Mouse (Mus musculus) heart, embryonic 13.5 days (tissue): ENCODE measurements around the gene Epas1. TPM values are rescaled to one million over a fixed set of nuclear protein-coding genes. Genes with fewer than 3 reads are reported as not detected.

Experiments used
- ATAC-seq: fragments of 200-750 bp; cut with Nextera tagmentation; 2 replicates; pipeline ENCODE4 v1.8.0; 2017; ENCODE audit warnings: moderate TSS enrichment; ENCODE audit not compliant: insufficient number of reproducible peaks, low FRiP score, low TSS enrichment; ENCODE audit errors: extremely low read depth
- H3K27ac ChIP-seq: fragments of 300-500 bp; sonication (generic); replicated peaks from 2 replicates; pipeline ENCODE4 v1.5.1; 2015; ENCODE audit warnings: moderate library complexity, mild to moderate bottlenecking, inconsistent platforms
- H3K27me3 ChIP-seq: fragments of 300-500 bp; sonication (generic); replicated peaks from 2 replicates; pipeline ENCODE4 v1.6.1; 2015; ENCODE audit warnings: mild to moderate bottlenecking, inconsistent platforms
- H3K36me3 ChIP-seq: fragments of 300-500 bp; sonication (generic); 2 replicates; pipeline ENCODE4 v1.6.1; 2015; ENCODE audit warnings: mild to moderate bottlenecking, inconsistent platforms
- H3K4me1 ChIP-seq: fragments of 300-500 bp; sonication (generic); 2 replicates; pipeline ENCODE4 v1.6.1; 2015; ENCODE audit warnings: inconsistent platforms
- H3K4me2 ChIP-seq: fragments of 300-500 bp; sonication (generic); 2 replicates; pipeline ENCODE4 v1.6.1; 2015; ENCODE audit warnings: inconsistent platforms, mild to moderate bottlenecking, moderate library complexity
- H3K4me3 ChIP-seq: fragments of 300-500 bp; sonication (generic); 2 replicates; pipeline ENCODE4 v1.5.1; 2015; ENCODE audit warnings: moderate library complexity, mild to moderate bottlenecking, inconsistent platforms
- H3K9ac ChIP-seq: fragments of 300-500 bp; sonication (generic); 2 replicates; pipeline ENCODE4 v1.6.1; 2015; ENCODE audit warnings: inconsistent platforms, mild to moderate bottlenecking, moderate library complexity
- H3K9me3 ChIP-seq: fragments of 300-500 bp; sonication (generic); 2 replicates; pipeline ENCODE4 v1.6.1; 2016; ENCODE audit warnings: inconsistent platforms
- WGBS: fragments of 180-500 bp; shearing (Covaris S2); methylation state at CpG from one replicate; pipeline ENCODE4 v1.1.7; 2015; ENCODE audit warnings: mixed read lengths; 5-methylcytosine and 5-hydroxymethylcytosine counted together
- polyA plus RNA-seq: library from polyadenylated mRNA; unstranded; fragments of >200 nt; fragmentation: Nextera tagmentation; extraction: Ambion mirVana; gene quantifications from 2 replicates; pipeline ENCODE4 v1.2.1, GENCODE M21; 2015

Gene Epas1
- polyA plus RNA-seq, 1 experiment from 2014 or later: 5.6 TPM

DNA sequence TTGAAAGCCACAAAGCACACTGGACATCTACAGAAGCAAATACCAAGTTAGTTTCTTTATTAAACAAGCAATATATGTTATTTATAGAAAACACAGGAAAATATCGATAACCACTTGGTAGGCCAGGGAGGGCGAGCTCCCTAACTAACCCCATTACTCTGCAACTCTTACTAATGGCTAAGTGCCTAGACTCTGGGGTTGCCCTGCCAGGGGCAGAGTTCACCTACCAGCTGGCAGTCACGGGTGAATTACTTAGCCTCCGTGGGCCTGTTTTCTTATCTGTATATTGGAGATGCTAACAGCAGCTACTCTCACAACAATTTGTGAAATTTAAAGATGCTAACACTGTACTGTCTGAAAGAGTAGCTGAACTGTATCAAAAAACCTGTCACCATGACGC is 42.3 kb downstream of the Epas1 start:
- Histone ChIP-seq H3K36me3 (peaks cover 3% of the 10 kb centered on the region; the same call in 1 of the 2 replicates), H3K4me3 (no peak overlapping the region), H3K27ac (no peak overlapping the region), H3K4me1 (peaks cover 24% of the 10 kb centered on the region), H3K9ac (no peak overlapping the region), H3K4me2 (no peak overlapping the region), H3K9me3 (no peaks in the 10 kb centered on the region), H3K27me3 (no peaks in the 10 kb centered on the region)
- no peak for ATAC-seq
- WGBS: 77% methylated on average over 5 of the region's 5 CpGs

DNA sequence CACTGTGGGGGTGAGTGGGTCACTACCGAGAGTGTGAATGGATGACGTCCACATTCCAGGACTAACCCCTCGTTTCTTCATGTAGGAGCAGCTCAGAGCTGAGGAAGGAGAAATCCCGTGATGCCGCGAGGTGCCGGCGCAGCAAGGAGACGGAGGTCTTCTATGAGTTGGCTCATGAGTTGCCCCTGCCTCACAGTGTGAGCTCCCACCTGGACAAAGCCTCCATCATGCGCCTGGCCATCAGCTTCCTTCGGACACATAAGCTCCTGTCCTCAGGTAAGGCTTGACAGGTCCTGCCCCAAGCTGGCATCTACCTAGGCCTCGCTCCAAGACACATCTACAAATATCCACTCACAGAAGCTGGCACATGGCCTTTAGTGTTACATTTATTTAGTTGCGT is 43.5 kb downstream of the Epas1 start:
- peaks cover 3% of the 10 kb centered on the region; the same call in 1 of the 2 replicates for H3K36me3 ChIP-seq
- H3K4me2 ChIP-seq: no peak overlapping the region
- ATAC-seq: no peak
- H3K4me1 ChIP-seq: peaks cover 36% of the 10 kb centered on the region
- no peak overlapping the region for H3K4me3 ChIP-seq
- H3K27ac ChIP-seq: no peak overlapping the region
- H3K9ac ChIP-seq: no peak overlapping the region
- 88% methylated on average over 13 of the region's 13 CpGs for WGBS
- H3K9me3 ChIP-seq: no peaks in the 10 kb centered on the region
- H3K27me3 ChIP-seq: no peaks in the 10 kb centered on the region

DNA sequence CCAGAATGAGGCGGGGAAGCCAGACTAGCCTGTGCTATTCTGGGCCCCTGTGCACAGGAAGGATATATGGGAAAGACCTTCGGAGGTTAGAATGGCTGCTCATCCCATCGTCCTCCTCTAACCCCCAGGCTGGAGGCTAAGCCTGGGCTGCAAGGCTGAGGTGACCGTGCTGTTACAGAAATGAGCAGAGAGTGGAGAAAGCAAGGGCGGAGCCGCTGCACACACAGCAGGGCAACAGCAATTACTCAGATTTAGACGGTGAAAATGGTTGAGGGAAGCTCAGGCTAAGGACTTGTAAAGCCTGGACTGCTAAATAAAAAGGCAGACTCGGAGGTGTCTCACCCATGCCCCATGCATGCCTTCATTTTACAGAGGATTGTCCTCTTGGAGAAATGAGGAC is 45.0 kb downstream of the Epas1 start:
- Histone ChIP-seq H3K4me2 (no peak overlapping the region), H3K4me1 (peaks cover 44% of the 10 kb centered on the region), H3K9ac (0 out of 2 replicates have a peak overlapping the region, but pooled peaks have one; percentile 11), H3K27me3 (no peaks in the 10 kb centered on the region), H3K36me3 (peaks cover 3% of the 10 kb centered on the region; the same call in 1 of the 2 replicates), H3K4me3 (no peak overlapping the region), H3K9me3 (no peaks in the 10 kb centered on the region), H3K27ac (peak overlapping the region; percentile 50)
- 37% methylated on average over 8 of the region's 8 CpGs for WGBS
- no peak for ATAC-seq

DNA sequence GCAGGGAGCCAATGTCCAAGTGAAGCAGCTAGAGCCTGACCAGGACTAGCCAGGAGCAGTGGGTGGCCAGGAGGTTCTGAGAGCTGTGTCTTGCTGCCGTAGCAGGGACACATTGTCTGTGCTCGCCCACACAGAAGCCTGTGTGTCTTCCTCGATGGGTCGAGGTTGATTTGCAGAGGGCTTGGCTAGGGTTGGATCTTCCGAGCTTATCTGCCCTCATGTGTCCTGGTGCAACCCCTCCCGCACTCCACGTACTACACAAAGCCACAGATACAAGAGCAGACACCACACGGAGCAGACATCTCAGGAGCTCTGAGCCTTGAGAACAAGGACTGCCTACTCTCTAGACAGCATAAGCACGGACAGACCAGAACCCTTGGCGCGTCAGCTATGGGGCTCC is 45.5 kb downstream of the Epas1 start:
- Histone ChIP-seq H3K9me3 (no peaks in the 10 kb centered on the region), H3K4me3 (no peak overlapping the region), H3K9ac (peak overlapping the region; percentile 14; the same call in 1 of the 2 replicates), H3K36me3 (peaks cover 3% of the 10 kb centered on the region; the same call in 1 of the 2 replicates), H3K27ac (peak overlapping the region; percentile 76), H3K27me3 (no peaks in the 10 kb centered on the region), H3K4me1 (peaks cover 44% of the 10 kb centered on the region), H3K4me2 (no peak overlapping the region)
- WGBS: 50% methylated on average over 11 of the region's 11 CpGs
- no peak for ATAC-seq

DNA sequence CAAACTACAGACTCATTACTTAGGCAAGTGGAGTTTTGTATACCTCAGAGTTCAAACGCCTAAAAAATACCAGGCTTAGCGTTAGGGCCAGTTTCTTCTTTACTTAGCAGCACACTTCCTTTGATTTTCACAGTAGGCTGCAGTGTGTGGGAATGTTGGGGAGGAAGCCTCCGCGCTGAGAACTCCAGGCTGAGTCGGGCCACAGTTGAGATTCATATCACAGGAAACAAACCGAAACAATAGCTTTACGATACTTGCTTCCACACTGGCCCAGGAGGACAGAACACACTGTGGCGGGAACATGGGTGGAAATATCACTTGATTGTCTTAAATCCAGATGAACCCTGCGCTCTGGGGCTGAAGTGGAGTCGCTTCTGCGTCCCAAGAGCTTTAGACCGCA is 47.0 kb downstream of the Epas1 start:
- no peak for ATAC-seq
- H3K4me2 ChIP-seq: no peak overlapping the region
- H3K4me3 ChIP-seq: no peak overlapping the region
- peaks cover 44% of the 10 kb centered on the region for H3K4me1 ChIP-seq
- 56% methylated on average over 12 of the region's 12 CpGs for WGBS
- H3K27me3 ChIP-seq: no peaks in the 10 kb centered on the region
- H3K9ac ChIP-seq: no peak overlapping the region
- H3K27ac ChIP-seq: peak overlapping the region; percentile 76
- H3K36me3 ChIP-seq: peaks cover 5% of the 10 kb centered on the region
- no peaks in the 10 kb centered on the region for H3K9me3 ChIP-seq

DNA sequence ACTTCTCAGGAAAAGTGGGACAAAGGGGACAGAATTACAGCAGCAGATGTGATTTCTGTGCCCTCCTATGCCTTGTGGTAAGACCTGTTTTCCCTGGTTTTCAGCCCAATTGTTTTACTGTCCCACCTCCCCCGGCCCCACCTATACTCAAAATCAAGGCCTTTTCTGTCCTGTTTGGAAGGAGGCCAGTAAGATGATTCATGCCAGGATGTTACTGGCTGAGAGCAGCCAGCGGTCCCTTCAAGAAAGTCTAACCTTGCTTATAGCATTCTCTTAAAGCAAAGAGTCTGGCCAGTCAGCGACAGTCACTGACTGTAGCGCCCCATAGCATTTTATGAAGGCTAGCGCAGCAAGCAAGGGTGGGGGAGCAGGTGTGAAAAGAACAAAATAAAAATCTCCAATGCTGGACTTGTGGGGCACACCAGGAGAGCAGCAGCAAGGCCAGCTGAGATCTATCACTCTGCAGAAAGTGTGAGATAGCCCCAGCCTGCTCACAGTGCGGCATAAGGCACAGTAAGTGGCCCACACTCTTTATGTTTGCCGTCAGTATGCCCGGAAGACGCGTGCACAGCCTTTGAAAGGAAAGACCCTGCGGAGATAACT is 47.8 kb downstream of the Epas1 start:
- WGBS: 53% methylated on average over 11 of the region's 11 CpGs
- peak overlapping the region; percentile 76 for H3K27ac ChIP-seq
- no peaks in the 10 kb centered on the region for H3K9me3 ChIP-seq
- no peak overlapping the region for H3K4me3 ChIP-seq
- ATAC-seq: no peak
- no peaks in the 10 kb centered on the region for H3K27me3 ChIP-seq
- H3K9ac ChIP-seq: peak overlapping the region; percentile 15; the same call in 1 of the 2 replicates
- peaks cover 13% of the 10 kb centered on the region for H3K36me3 ChIP-seq
- H3K4me2 ChIP-seq: peak overlapping the region; percentile 11; the same call in 1 of the 2 replicates
- peaks cover 44% of the 10 kb centered on the region for H3K4me1 ChIP-seq

DNA sequence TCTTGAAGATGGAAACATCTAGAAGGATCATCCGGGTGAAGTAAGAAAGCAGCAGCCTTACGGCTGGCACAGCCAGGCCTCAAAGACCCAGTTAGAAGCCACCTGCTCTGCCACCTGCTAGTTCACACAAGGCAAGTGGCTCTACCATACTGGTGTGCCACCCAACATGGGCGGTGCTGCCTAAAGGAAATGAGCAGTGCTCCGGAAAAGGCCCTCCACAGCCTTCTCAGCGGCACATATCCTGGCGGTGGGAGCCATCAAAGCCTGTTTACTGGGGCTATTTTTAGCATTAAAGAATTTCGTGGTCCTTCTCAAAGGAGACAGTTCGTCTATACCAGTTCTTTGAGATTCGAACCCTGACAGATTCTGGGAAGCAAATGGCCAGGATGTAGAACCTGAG is 48.4 kb downstream of the Epas1 start:
- peaks cover 19% of the 10 kb centered on the region for H3K36me3 ChIP-seq
- peak overlapping the region; percentile 11 for H3K4me2 ChIP-seq
- H3K9me3 ChIP-seq: no peaks in the 10 kb centered on the region
- peaks cover 44% of the 10 kb centered on the region for H3K4me1 ChIP-seq
- ATAC-seq: no peak
- H3K9ac ChIP-seq: peak overlapping the region; percentile 52; the same call in 1 of the 2 replicates
- H3K4me3 ChIP-seq: no peak overlapping the region
- 22% methylated on average over 9 of the region's 9 CpGs for WGBS
- peak overlapping the region; percentile 76 for H3K27ac ChIP-seq
- H3K27me3 ChIP-seq: no peaks in the 10 kb centered on the region

DNA sequence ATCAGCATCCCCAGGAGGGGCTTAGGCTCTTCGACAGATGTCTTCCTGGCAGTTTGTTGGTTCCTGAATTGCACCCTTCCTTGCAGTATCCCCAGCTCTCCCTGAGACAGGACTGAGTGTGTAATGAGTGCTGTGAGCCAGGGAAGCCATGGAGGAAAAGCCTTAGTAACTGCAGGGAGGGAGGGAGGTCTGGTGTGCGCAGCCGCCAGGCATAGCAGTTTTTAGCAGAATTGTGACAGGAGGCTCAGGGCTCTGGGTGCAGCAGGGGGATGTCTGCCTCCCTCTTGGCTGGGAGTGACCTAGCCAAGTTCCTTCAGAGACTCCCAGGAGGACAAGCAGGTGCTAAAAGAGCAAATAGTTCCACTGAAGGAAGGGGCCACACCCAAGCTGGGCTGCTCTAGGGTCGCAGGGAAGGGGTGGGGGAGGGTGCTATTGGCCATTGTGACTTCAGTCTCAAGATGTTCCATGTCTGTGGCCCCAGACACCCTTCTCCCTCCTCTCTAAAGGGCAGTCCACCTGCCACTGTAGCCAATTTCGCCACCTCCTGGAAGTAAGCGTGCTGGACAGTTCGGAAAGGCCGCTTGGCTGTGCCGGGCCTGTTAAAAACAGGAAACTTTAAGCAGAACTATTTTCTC is 49.0 kb downstream of the Epas1 start:
- no peaks in the 10 kb centered on the region for H3K9me3 ChIP-seq
- 48% methylated on average over 9 of the region's 9 CpGs for WGBS
- peaks cover 17% of the 10 kb centered on the region for H3K36me3 ChIP-seq
- H3K4me1 ChIP-seq: peaks cover 44% of the 10 kb centered on the region
- H3K9ac ChIP-seq: peak overlapping the region; percentile 52; the same call in 1 of the 2 replicates
- no peak for ATAC-seq
- H3K27ac ChIP-seq: peak overlapping the region; percentile 76
- H3K4me3 ChIP-seq: no peak overlapping the region
- peak overlapping the region; percentile 11; the same call in 1 of the 2 replicates for H3K4me2 ChIP-seq
- no peaks in the 10 kb centered on the region for H3K27me3 ChIP-seq

DNA sequence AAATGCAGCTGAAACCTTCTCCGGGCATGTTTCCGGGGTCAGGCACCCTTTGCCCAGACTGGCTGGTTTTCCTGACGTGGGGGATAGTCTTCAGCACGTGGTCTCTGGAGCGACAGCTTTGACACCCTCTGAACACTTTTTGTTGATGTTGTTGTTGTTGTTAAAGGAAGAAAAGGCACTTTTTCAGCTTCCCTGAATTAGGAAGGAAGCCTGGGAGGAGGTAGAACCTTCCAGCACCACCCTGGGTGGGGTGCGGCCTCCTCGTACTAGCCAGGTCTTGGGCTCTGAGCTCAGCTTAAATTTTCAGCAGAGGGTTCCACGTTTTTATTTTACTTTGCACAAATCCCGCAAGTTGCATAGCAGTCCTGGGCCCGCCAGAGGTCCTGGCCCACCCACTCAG is 49.6 kb downstream of the Epas1 start:
- WGBS: 76% methylated on average over 10 of the region's 10 CpGs

DNA sequence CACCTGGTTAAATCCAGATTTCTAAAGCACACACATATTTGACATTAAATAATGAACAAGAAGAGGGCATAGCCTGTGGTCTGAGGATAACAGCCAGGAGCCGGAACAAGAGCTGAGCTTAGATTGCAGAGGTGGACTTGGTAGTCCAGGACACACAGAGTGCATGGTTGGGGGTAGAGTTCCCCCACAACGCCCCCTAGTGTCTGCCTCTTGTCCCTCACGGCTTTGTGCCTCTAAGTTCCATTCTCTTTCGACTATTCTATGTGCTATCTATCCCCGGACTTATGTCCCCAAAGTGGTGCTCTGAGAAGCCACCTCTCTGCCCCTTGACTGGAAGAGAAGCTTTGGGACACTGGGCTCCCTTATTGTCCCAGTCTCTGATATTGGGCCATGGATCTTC is 50.2 kb downstream of the Epas1 start:
- H3K9ac ChIP-seq: no peak overlapping the region
- H3K9me3 ChIP-seq: no peaks in the 10 kb centered on the region
- peaks cover 36% of the 10 kb centered on the region for H3K4me1 ChIP-seq
- H3K36me3 ChIP-seq: peaks cover 16% of the 10 kb centered on the region
- H3K4me2 ChIP-seq: no peak overlapping the region
- no peak for ATAC-seq
- WGBS: 72% methylated on average over 5 of the region's 5 CpGs
- no peak overlapping the region for H3K4me3 ChIP-seq
- H3K27me3 ChIP-seq: no peaks in the 10 kb centered on the region
- H3K27ac ChIP-seq: no peak overlapping the region

More for the DNA sequence above, 49.6 kb downstream of the Epas1 start:
- Histone ChIP-seq H3K4me3 (no peak overlapping the region), H3K9me3 (no peaks in the 10 kb centered on the region), H3K9ac (no peak overlapping the region), H3K27ac (no peak overlapping the region), H3K4me2 (no peak overlapping the region), H3K27me3 (no peaks in the 10 kb centered on the region), H3K36me3 (peaks cover 16% of the 10 kb centered on the region), H3K4me1 (peaks cover 41% of the 10 kb centered on the region)
- no peak for ATAC-seq

DNA sequence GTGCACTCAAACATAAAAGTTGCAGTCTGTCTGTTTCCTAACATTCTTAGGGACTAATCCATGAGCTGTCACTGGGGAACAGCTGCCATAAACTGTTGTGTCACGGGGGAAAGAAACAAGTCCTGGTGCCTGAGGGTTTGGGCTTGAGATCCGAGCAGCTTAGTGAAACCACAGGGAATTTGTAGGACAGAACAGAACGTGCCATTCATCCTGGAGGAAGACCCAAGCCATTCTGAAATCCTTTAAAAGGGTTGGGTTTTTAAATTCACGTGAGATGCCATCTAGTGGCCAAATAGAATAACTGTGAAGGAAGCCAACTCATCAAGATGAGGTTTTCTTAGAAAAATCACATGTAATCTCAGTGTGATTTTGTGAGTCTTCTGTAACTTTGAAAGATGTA is 58.5 kb downstream of the Epas1 start:
- no peak overlapping the region for H3K4me3 ChIP-seq
- no peaks in the 10 kb centered on the region for H3K9me3 ChIP-seq
- peaks cover 5% of the 10 kb centered on the region for H3K27me3 ChIP-seq
- H3K36me3 ChIP-seq: peaks cover 4% of the 10 kb centered on the region; the same call in 1 of the 2 replicates
- no peak overlapping the region for H3K4me2 ChIP-seq
- no peak overlapping the region for H3K9ac ChIP-seq
- 5% methylated on average over 4 of the region's 4 CpGs for WGBS
- H3K4me1 ChIP-seq: peaks cover 12% of the 10 kb centered on the region
- no peak overlapping the region for H3K27ac ChIP-seq
- no peak for ATAC-seq
